Mouse (Mus musculus) erythroblast, adult 5-6 weeks (primary cell): ENCODE measurements around the gene Slc16a13. TPM values are rescaled to one million over a fixed set of nuclear protein-coding genes. Genes with fewer than 3 reads are reported as not detected.

ENCODE experiments used
- ATAC-seq: replicated peaks from 2 replicates; pipeline ENCODE4 v1.8.0; 2016; ENCODE audit warnings: moderate number of reproducible peaks, mild to moderate bottlenecking, moderate TSS enrichment, inconsistent platforms; ENCODE audit not compliant: poor library complexity, low FRiP score, severe bottlenecking
- total RNA-seq, 2 experiments: library from RNA; stranded (forward) in 1 of 2; stranded (reverse) in 1 of 2; fragments of 150-400 nt in 1 of 2; fragments of 200-764, 138-1000 nt in 1 of 2; gene quantifications; 2 replicates each; pipeline versions ENCODE4 v1.2.3 to v1.2.4; 2015 to 2017; ENCODE audit warnings: low replicate concordance in 2 of 2

The Slc16a13 gene
- total RNA-seq (2015; ENCODE audit: low replicate concordance) (2.5 and 8.1 TPM in 2 replicates), total RNA-seq (2017; ENCODE audit: low replicate concordance) (5.1 and 8.2 TPM in 2 replicates)

DNA sequence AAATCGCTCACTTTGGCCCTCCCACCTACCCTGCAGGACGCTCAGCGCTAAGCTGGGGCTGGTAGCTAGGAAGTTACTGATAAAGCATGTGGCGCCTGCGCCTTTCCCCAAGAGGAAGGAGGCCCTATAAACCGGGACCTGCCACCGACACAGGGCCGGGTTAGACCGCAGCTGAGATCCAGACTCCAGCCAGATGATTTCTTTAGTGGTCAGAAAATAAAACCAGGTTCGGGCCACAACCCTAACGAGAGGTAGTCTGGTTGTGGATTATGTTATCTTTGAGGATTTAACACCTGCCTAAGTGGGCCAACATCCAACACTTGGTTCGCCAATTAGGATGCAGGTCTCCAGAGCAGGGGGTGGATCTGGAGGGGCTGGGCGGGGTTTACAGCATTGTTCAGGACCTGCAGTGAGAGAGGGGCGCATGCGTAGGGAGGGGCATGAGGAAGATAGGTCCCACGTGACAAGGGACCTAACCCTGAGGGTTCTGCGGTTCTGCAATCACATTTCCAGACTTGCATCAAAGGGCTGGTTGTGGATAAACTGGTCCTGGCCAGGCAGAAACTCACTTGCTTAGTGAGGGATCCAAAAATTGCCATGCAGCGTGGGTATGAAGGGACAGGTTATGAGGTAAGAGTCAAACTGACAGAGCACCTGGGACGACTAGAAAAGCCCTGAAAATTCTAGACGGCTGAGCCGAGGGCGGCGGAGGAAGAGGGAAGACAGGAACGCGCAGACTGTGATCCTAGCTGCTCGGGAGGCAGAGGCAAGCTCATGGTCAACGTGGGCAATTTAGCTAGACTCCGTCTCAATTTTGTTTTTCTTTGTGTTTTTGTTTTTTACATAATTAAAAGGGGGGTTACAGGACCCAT lies at the start of gene Slc16a13:
Gene Slc16a13, minus strand, starts transcription at position 334 of the 872 bp plus-strand sequence.
- ATAC-seq, result peak; percentile 74

GRCm38 (mm10) chr11:70266405-70266804 lies 45.5 kb upstream of the Slc16a13 start:
- ATAC-seq, result no peak

- ATAC-seq, result no peak
Observed at GRCm38 (mm10) chr11:70265819-70266218, 45.0 kb upstream of the Slc16a13 start.

DNA sequence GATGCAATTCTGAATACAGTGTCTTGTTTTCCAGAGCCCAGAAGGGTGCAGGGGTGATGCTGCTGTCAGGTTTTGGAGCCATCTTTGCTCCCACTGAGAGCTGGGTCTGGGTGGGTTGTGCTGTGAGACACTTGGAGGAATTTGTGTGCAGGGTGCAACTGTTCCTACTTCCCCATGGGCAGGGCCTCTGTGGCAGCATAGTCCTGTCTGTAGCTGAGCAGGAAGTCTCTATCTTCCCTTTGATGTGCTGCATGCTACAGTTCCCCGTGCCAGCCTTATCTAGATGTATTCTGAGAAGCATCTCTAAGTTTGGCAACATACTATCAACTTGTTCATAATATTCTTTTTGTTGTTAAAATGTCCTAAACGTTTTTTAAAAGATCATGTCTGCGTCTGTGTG lies 44.4 kb upstream of the Slc16a13 start:
- no peak for ATAC-seq

- ATAC-seq, result no peak
Observed at GRCm38 (mm10) chr11:70259035-70259434, 38.2 kb upstream of the Slc16a13 start.

DNA sequence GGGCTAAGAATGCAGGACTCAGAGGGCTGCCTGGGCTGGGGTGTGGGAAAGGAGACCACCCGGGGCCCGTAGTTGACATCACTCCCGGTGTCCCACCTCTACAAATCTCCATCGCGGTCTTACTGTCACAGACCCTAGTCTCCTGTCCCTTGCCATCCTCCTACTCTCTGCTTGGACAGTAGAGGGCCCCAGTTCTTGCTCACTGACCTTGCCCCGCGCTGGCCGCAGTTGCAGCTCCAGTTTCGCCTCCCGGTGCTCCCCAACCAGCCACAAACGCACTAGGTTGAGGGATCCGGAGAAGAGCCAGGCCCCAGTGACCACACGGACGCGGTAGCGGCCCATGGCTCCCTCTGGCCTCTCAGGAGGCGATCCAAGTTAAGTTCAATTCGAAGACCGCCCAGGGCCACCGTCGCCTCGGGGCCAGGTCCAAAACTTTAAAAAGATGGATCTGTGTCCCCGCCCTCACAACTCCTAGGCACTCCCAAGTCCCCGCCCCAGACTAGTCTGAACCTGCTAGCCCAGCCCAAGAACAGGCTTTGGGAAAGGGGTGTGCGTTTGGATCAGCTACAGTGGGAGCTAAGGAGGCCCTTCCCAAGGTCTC lies 34.2 kb upstream of the Slc16a13 start, which contains the start of gene Alox12:
Gene Alox12, minus strand, starts transcription at position 423 of the 601 bp plus-strand sequence.
- ATAC-seq, result no peak

DNA sequence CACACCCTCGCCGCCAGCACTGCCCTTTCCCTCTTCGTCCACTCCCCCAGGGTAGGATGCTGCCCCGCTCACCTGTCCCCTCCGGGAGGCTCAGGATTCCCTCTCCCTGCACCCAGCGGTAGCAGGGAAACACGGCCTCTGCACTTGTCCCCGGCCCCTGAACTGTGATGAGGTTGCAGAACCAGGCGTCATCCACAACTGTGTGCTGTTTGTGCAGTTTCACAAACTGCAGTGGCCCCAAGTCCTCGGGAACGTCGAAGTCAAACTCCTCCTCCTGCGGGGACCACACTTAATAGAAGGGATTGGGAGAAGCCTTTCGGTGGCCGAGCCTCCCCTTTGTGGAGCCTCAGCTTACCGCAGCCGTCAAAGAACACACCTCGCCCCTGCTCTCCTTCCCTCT lies 33.5 kb upstream of the Slc16a13 start:
- no peak for ATAC-seq

- no peak for ATAC-seq
Observed at GRCm38 (mm10) chr11:70251853-70252252, 31.0 kb upstream of the Slc16a13 start.

GRCm38 (mm10) chr11:70250150-70250549 lies 29.3 kb upstream of the Slc16a13 start:
- ATAC-seq, result no peak

DNA sequence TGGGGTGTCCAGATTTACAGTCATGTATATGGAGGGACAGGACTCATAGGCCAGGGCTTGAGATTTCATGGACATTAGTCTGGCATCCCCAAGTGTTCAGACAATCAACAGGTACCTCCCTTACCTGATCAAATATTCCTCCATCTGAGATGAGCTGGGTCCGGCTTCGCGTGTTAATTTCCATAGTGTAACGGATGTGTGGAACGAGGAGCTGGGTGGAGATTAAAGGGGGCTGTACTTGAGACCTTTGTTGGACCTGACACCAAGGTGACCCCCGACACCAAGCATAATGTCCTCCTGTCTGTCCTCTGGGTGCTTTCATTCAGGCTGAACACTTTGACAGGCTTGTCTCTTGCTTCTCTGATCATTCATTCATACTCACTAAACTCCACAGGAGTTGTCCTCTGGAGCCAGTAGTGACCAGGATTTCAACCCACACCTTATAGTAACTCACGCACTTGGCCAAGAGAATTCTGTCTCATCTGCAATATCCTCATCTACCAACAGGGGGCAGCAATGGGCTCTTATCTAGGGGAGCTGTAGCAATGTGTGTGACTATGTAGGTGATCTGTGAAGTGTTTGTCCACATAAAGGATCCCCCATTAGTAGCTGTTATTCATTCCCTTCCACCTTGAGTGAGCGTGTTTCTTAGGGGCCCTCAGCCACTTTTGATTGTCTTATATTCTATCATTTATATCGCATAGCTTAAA lies 26.4 kb upstream of the Slc16a13 start:
- peak; percentile 69; the same call in 1 of the 2 replicates for ATAC-seq

DNA sequence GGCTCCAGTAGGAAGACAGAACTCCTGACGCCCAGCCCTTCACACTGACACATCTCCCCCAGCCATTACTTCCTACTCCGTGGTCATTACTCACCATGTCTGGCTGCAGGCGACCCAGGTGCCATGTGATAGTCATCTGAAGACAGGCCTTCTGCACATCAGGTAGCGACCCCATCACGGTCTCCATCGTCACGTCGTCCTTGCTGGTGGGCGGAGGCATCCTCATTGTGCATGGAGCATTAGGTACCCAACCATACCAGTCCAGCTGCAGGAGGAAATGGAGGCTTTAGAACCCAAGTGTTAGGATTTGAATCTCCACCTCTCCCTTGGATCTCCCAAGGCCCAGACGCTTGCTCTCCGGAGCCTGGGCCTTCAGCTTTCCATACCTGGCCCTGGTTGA lies 21.7 kb upstream of the Slc16a13 start:
- no peak for ATAC-seq

GRCm38 (mm10) chr11:70239541-70240279 lies 18.8 kb upstream of the Slc16a13 start, which contains the start of the genes Gm21988 and Rnasek:
Gene Gm21988 (minus strand): TSS chr11:70239830.
Gene Rnasek (minus strand): TSS chr11:70239842.
- ATAC-seq, result peak; percentile 71

DNA sequence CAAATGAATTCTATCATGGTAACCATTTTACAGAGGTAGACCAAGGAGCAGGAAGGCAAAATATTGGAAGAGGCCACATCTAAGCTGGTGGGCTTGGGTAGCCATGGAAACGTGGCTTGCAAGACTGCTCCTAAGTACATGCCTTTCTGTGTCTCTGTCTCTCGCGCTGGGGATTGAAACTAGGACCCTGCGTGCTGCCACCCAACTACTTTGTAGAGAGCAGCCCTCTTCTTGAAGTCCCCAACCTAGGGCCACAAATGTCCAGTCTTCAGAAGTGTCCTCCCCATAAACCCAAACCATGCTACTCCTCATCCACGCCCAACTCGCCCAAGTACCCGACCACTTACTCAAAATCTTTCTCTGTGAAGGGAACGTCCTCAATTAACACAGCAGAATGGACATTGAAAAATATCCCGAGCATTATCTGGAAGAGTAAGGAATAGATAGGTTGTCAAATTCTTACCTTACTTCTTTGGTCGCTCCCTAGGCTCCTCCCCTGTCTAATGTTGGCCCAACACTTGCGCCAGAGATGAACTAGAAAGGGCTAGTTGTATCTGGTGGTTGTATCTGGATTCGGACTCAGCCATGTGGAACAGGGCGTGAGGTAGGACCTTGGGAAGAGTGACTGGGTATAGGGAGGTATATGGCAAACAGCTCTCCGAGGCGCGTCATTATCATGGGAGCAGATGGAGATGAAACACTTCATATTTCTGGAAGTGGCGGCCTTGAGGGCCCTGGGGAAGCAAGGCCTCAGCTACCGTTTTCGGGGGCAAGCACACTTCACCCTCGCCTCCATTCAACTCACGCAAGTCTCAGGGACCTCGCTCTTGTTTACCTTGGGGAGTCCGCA lies 18.0 kb upstream of the Slc16a13 start:
- peak; percentile 18 for ATAC-seq

DNA sequence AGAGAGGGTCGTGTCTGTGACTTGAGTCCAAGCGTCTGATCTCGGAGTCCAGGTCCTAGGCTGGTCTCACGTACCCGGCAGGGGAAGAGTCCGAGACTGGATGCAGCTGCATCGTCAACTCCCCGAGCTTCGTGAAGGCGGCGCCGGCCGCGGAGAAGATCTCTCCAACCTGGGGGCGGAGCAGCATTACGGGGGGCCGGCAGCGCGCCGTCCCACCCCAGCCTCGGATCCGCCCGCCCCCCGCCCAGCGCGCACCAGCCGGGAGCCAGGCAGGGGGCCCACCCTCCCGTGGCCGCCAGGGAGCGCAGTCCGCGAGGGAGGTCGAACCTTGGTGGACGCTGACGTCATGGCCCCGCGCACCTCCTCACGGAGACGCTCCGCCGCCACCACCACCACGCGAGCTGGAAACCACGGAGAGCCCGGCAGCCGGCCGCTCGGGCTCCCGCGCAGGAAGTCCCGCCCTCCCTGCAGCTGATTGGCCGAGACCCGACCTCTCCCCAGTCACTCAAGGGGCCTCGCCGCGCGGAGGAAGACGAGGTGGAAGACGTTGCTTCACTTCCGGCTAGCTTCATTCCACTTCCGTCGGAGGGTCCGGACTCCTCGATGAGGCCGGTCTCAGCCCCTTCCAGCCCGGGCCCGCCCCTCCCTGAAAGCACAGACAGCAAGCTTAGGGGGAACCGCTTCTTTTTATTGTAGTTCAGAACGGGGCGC lies 16.7 kb upstream of the Slc16a13 start, which contains the start of gene 0610010K14Rik:
Gene 0610010K14Rik, minus strand, starts transcription at position 458 of the 711 bp plus-strand sequence.
- ATAC-seq, result peak; percentile 84

DNA sequence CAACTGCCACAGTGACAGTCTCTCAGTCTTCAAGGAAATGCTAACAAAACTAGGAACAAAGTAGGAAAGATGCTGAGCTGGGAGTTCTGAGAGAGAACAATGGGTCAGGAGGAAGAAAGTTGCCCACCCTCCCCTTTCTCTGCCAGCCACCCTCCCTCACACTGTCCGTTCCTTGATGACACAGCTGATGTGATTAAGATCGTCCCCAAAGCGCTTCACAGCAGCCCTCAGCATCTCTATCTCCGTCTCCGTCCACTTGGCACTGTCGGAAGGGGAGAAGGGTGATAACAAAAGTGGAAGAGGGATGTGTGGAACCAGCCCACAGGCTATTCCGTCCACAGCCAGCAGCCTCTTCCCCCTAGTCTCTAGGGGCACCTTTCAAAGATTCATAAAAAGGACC lies 15.9 kb upstream of the Slc16a13 start:
- no peak for ATAC-seq

DNA sequence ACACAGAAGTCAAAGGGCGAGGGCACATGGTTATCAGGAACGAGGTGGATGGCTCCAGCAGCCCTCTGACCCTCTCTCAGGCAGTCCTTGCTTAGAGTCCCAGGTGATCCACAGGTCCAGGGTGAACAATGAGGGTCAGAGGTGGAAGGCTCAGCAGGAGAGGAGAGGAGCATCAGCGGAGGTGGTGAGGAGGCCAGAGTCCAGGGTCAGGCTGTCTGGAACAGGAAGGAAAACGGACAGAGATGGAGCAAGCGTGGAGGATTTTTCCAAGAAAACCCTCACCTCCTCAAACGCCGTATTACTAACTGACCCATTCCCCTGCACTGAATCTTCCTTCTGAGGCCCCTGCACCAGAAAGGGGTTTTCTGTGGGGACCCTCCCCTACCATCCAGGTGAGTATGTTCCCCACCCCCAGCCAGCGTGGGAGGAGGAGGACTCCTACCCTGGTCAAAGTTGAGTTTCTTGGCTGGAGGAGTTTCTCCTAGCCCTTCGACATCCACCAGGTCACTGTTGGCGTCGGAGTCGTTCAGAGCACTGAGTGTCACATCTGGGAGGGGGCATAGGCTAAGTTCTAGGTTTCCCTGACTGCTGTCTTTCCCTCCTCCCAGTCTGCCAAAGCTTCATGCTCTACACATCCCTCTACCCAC lies 14.5 kb upstream of the Slc16a13 start:
- ATAC-seq, result no peak

- no peak for ATAC-seq
Observed at GRCm38 (mm10) chr11:70234497-70234896, 13.6 kb upstream of the Slc16a13 start.
